Mouse (Mus musculus) brain, embryonic 14.5 days (tissue): Measurements from ENCODE around the gene Dusp7.

Experiments used
- CTCF ChIP-seq: fragments of 200-500 bp; IDR thresholded peaks from 2 replicates; pipeline ENCODE4 v1.5.1; 2012; ENCODE audit warnings: inconsistent platforms, mild to moderate bottlenecking, moderate library complexity, borderline replicate concordance; ENCODE audit not compliant: insufficient read depth, insufficient read length; ENCODE audit errors: extremely low read depth
- POLR2A ChIP-seq: fragments of 200-500 bp; IDR thresholded peaks from 2 replicates; pipeline ENCODE4 v1.6.1; 2012; ENCODE audit warnings: mild to moderate bottlenecking, inconsistent platforms, borderline replicate concordance; ENCODE audit not compliant: poor library complexity, insufficient read depth, insufficient read length, severe bottlenecking; ENCODE audit errors: extremely low read depth

GRCm38 (mm10) chr9:106393548-106393947 lies 25.1 kb downstream of the Dusp7 start:
- TF ChIP-seq CTCF = no peak
- TF ChIP-seq POLR2A = no peak
